Mouse (Mus musculus) embryonic facial prominence, embryonic 12.5 days (tissue): ENCODE results near the gene Nek1. TPM values are rescaled to one million over a fixed set of nuclear protein-coding genes. Genes with fewer than 3 reads are reported as not detected.

Source experiments
- ATAC-seq: fragments of 200-750 bp; cut with Nextera tagmentation; 2 replicates; pipeline ENCODE4 v1.8.0; 2017; ENCODE audit not compliant: insufficient number of reproducible peaks, insufficient read depth, low FRiP score, low TSS enrichment
- H3K27ac ChIP-seq: fragments of 300-500 bp; sonication (generic); 2 replicates; pipeline ENCODE4 v1.5.1; 2016; ENCODE audit warnings: mild to moderate bottlenecking
- H3K27me3 ChIP-seq: fragments of 300-500 bp; sonication (generic); 2 replicates; pipeline ENCODE4 v1.6.1; 2016; ENCODE audit warnings: mild to moderate bottlenecking, moderate library complexity
- H3K36me3 ChIP-seq: fragments of 300-500 bp; sonication (generic); 2 replicates; pipeline ENCODE4 v1.6.1; 2016; ENCODE audit warnings: mild to moderate bottlenecking
- H3K4me1 ChIP-seq: fragments of 300-500 bp; sonication (generic); 2 replicates; pipeline ENCODE4 v1.6.1; 2016
- H3K4me2 ChIP-seq: fragments of 300-500 bp; sonication (generic); replicated peaks from 2 replicates; pipeline ENCODE4 v1.6.1; 2016; ENCODE audit warnings: mild to moderate bottlenecking, moderate library complexity
- H3K4me3 ChIP-seq: fragments of 300-500 bp; sonication (generic); 2 replicates; pipeline ENCODE4 v1.5.1; 2016; ENCODE audit warnings: mild to moderate bottlenecking
- H3K9ac ChIP-seq: fragments of 300-500 bp; sonication (generic); 2 replicates; pipeline ENCODE4 v1.6.1; 2016; ENCODE audit warnings: mild to moderate bottlenecking, moderate library complexity
- H3K9me3 ChIP-seq: fragments of 300-500 bp; sonication (generic); 2 replicates; pipeline ENCODE4 v1.6.1; 2016; ENCODE audit warnings: mild to moderate bottlenecking, moderate library complexity
- WGBS: fragments of 180-500 bp; shearing (Covaris S2); methylation state at CpG from one replicate; pipeline ENCODE4 v1.1.7; 2016; 5-methylcytosine and 5-hydroxymethylcytosine counted together
- polyA plus RNA-seq: library from polyadenylated mRNA; unstranded; fragments of >200 nt; fragmentation: Nextera tagmentation; extraction: Ambion mirVana; gene quantifications from 2 replicates; pipeline ENCODE4 v1.2.1, GENCODE M21; 2016

The Nek1 gene
- polyA plus RNA-seq, 1 experiment from 2014 or later = 21.5 TPM

DNA sequence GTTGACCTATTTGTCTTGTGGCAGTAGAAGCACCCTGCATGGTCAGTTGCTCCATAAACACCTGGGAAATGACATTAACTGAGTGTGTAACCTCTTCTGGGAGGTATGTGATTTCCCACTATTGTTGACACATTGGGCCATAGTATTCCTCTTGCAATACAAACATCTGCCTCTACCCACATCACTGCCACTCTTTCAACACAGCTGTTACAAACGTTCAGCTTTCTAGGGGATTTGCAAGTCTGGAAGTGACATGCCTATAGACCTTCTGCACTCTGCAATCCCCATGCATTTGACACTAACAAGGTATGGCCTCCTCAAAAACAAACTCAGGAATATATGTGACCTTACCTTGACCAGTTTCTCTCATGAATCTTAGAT is 169.2 kb downstream of the Nek1 start:
- Histone ChIP-seq H3K4me1 (no peaks in the 10 kb centered on the region), H3K27ac (no peak overlapping the region), H3K4me3 (no peak overlapping the region), H3K9ac (no peak overlapping the region), H3K36me3 (no peaks in the 10 kb centered on the region), H3K27me3 (no peaks in the 10 kb centered on the region), H3K9me3 (no peaks in the 10 kb centered on the region), H3K4me2 (no peak overlapping the region)
- WGBS = 69% methylated on average over 1 of the region's 1 CpGs
- ATAC-seq = no peak

DNA sequence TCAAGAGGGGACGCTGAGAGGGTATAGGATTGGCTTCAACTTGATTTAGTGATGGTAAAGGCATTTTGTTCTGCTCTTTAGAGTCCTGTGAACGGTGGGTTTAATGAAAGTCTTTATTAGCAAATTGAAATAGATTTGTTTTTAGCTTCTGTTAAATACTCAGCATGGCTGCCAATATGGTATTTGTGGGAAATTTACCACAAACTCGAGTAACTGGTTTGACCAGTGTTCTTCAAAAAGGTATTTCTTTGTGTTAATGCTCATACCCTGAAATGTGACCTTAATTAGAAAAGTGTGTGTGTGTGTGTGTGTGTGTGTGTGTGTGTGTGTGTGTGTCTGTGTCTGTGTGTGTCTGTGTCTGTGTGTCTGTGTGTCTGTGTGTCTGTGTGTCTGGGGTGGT is 178.6 kb downstream of the Nek1 start:
- no peak overlapping the region for H3K4me2 ChIP-seq
- no peak overlapping the region for H3K27ac ChIP-seq
- H3K9ac ChIP-seq = no peak overlapping the region
- H3K4me1 ChIP-seq = no peaks in the 10 kb centered on the region
- no peak overlapping the region for H3K4me3 ChIP-seq
- no peaks in the 10 kb centered on the region for H3K36me3 ChIP-seq
- WGBS = 76% methylated on average over 3 of the region's 3 CpGs
- H3K27me3 ChIP-seq = no peaks in the 10 kb centered on the region
- no peak for ATAC-seq
- no peaks in the 10 kb centered on the region for H3K9me3 ChIP-seq

DNA sequence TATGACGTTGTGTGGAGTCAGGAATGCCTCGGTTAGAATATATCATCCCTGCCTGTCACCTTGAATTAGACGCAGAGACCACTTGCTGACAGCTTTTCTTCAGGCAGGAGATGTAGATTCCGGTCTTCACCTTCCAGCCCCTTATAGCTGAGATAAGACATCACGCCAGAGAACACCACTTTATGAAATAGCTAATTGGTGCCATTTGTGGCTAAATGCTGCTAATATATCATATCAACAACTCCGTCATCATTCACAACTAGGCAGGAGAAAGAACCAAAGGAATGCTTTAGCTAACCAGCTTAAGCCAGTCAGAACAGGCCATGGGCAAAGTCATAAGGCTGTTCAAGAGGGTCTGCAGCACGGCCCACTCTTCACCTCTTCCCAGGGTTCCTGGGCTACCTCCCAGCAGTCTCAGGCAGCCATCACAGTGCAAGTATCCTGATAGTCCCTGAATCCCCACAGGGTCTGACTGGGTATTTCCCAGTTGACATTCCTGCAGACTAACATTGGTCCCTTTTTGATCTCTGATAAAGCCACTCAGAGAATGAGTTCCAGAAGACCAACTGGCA is 181.0 kb downstream of the Nek1 start:
- Histone ChIP-seq H3K4me3 (no peak overlapping the region), H3K9me3 (no peaks in the 10 kb centered on the region), H3K4me2 (no peak overlapping the region), H3K4me1 (no peaks in the 10 kb centered on the region), H3K36me3 (no peaks in the 10 kb centered on the region), H3K9ac (no peak overlapping the region), H3K27me3 (no peaks in the 10 kb centered on the region), H3K27ac (no peak overlapping the region)
- WGBS = 78% methylated on average over 7 of the region's 7 CpGs
- no peak for ATAC-seq

DNA sequence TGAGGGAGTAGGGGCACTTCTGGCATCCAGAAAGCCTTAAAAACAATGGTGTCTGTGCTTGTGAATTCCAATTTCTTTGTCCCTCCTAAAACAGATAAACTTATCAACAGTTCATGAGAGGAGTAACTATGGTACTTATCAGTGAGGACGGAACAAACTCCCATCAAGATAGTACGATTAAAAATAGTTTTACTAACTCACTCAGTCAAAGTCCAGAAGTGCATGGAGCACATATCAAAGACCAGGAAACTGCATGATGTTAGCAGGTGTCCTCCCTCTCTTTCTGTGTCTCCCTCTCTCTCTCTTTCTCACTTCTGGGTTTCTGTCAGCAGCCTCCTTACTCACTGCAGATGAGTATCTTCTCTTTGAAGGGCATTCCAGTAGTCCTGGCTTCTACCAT is 182.9 kb downstream of the Nek1 start:
- Histone ChIP-seq H3K4me1 (no peaks in the 10 kb centered on the region), H3K9me3 (no peaks in the 10 kb centered on the region), H3K9ac (no peak overlapping the region), H3K4me3 (no peak overlapping the region), H3K27ac (no peak overlapping the region), H3K36me3 (no peaks in the 10 kb centered on the region), H3K4me2 (no peak overlapping the region), H3K27me3 (no peaks in the 10 kb centered on the region)
- 92% methylated on average over 2 of the region's 2 CpGs for WGBS
- ATAC-seq = no peak

DNA sequence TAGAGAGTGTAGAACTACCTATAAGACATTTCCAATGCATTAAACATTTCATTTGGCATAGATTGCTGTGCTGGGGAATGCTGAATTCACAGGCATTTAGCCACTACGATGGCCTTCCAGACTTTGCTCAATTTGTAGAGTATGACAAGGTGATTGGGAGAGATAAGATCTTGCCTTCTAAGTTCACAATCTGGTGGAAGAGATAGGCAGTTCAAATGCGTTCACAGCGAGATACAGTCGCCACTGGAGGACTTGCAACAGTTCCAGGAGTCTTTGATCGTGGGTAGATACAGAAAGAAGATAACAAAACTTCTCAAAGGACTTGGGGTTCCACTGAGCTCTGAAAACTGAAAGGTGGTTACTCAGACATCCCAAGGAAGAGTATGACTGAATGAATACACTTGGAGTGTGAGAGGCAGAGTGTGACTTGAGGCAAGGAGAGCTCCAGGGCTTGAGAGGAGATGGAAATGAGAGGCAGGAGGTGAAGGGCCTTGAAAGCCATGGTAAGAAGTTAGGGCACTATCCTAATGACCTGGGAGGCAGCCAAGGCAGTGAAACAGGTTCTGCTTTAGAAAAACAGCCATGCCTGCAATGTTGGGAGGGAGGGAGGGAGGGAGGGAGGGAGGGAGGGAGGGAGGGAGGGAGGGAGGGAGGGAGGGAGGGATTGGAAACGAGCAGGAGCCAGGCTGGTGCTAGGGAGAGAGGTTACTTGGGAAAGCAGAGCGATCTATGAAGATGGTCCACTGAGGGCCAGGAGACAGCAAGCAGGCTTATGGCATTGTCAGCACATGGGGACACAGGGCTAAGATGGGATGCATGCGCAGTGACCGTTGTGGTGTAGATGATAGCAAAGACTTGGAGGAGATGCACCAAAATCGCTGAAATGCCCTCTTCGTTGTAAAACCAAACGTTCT is 184.9 kb downstream of the Nek1 start:
- Histone ChIP-seq H3K9me3 (no peaks in the 10 kb centered on the region), H3K27me3 (no peaks in the 10 kb centered on the region), H3K27ac (no peak overlapping the region), H3K36me3 (no peaks in the 10 kb centered on the region), H3K9ac (no peak overlapping the region), H3K4me2 (no peak overlapping the region), H3K4me1 (no peaks in the 10 kb centered on the region), H3K4me3 (no peak overlapping the region)
- ATAC-seq = no peak
- 75% methylated on average over 12 of the region's 12 CpGs for WGBS

DNA sequence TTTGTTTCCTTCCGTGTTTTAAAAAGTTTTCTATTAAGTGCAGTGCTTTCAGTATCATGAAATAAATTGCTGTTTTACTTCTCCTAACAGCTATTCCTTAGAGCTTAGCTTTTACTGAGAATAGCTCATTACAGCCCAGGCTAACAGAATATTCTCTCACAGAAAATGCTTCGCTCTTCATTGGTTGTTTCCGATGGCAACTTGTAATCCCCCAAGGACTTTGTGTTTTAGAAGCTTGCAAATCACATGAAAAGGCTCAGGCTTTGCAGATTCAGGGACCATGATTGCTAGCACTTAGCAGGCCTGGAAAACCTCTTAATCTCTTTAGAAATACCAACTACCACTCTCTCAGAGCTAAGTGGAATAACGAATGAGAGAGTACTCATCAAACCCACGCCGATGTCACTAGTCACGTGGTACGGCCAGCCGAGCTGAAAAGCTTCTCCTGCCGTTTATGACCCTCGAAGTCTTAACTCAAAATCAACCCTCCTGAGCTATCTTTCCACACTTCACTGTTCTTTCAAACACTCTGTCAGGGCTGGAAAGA is 185.7 kb downstream of the Nek1 start:
- Histone ChIP-seq H3K9ac (no peak overlapping the region), H3K9me3 (no peaks in the 10 kb centered on the region), H3K4me2 (no peak overlapping the region), H3K4me1 (no peaks in the 10 kb centered on the region), H3K27me3 (no peaks in the 10 kb centered on the region), H3K27ac (no peak overlapping the region), H3K4me3 (no peak overlapping the region), H3K36me3 (no peaks in the 10 kb centered on the region)
- WGBS = 79% methylated on average over 11 of the region's 11 CpGs
- ATAC-seq = no peak

Other genes starting within 250 kb of the Nek1 start
- gene Hpf1, start 102.8 kb upstream of the Nek1 start, polyA plus RNA-seq = 107 and 121 TPM in 2 replicates
- gene Clcn3, start 9.9 kb upstream of the Nek1 start, polyA plus RNA-seq = 18.0 and 18.9 TPM in 2 replicates
- gene Sh3rf1, start 230.7 kb downstream of the Nek1 start, polyA plus RNA-seq = 15.5 and 16.0 TPM in 2 replicates